Comparison of ENCODE assay signal across 17 mouse cellular contexts in genomic region chr17:88696656-88697333, GRCm38 (mm10). TPM values are rescaled to one million over a fixed set of nuclear protein-coding genes. Genes with fewer than 3 reads are reported as not detected.
DNase-seq lines count a peak whose midpoint lies in the region; ATAC-seq lines count a peak whose summit lies in the region.
"Had no signal": no experiment of that assay in that cellular context is flagged by ENCODE, and none has a peak within 500 bp of the region (broad histone marks: within the 10 kb centered on the region; RNA-seq: fewer than 3 reads in every experiment).

No protein-coding gene starts in this region.

- DNase-seq in forebrain, embryonic 10.5 days (ENCODE audit: extremely low spot score, low spot score) = no peak
- peak; percentile 17 to 29 for DNase-seq in layer of hippocampus, postnatal 14 days (ENCODE audit: low spot score in 2 of 2)
- DNase-seq in layer of hippocampus, postnatal 25 days (ENCODE audit: extremely low spot score in 1 of 2, low spot score in 1 of 2) = no peak
- peak; percentile 42 for DNase-seq in forebrain, embryonic 14.5 days (ENCODE audit: low spot score)
- DNase-seq in kidney, postnatal 36 days = no peak
- DNase-seq: adrenal gland, adult 2 months; cerebellum, adult 9-11 months; heart, postnatal 14 days; kidney, adult 2 months; liver, postnatal 0 days; spleen, adult 18-20 months had no signal

- no peak overlapping the region for H3K4me2 ChIP-seq in forebrain, embryonic 12.5 days
- H3K4me2 ChIP-seq in forebrain, embryonic 14.5 days (ENCODE audit: low read length) = 0 out of 2 replicates have a peak overlapping the region, but pooled peaks have one; percentile 18
- no peak overlapping the region for H3K4me2 ChIP-seq in midbrain, embryonic 16.5 days (ENCODE audit: low read length)

- H3K27me3 ChIP-seq in forebrain, embryonic 12.5 days = no peaks in the 10 kb centered on the region
- H3K27me3 ChIP-seq in forebrain, embryonic 10.5 days (ENCODE audit: poor library complexity, severe bottlenecking) = no peaks in the 10 kb centered on the region; the same call in 1 of the 2 replicates
- no peaks in the 10 kb centered on the region for H3K27me3 ChIP-seq in forebrain, embryonic 14.5 days (replicated peaks; ENCODE audit: control insufficient read depth, insufficient read depth, low read length)
- H3K27me3 ChIP-seq in midbrain, embryonic 16.5 days (ENCODE audit: control insufficient read depth, insufficient read depth, low read depth, low read length) = no peaks in the 10 kb centered on the region

- no peaks in the 10 kb centered on the region for H3K36me3 ChIP-seq in forebrain, embryonic 12.5 days (replicated peaks)
- no peaks in the 10 kb centered on the region for H3K36me3 ChIP-seq in forebrain, embryonic 10.5 days (replicated peaks)
- H3K36me3 ChIP-seq in forebrain, embryonic 14.5 days (ENCODE audit: control insufficient read depth, insufficient read depth, low read length) = no peaks in the 10 kb centered on the region
- H3K36me3 ChIP-seq in midbrain, embryonic 16.5 days (ENCODE audit: control insufficient read depth, insufficient read depth, low read length) = no peaks in the 10 kb centered on the region

- ATAC-seq in forebrain, embryonic 12.5 days (ENCODE audit: low FRiP score) = no peak
- ATAC-seq in forebrain, embryonic 14.5 days = peak; percentile 74
- ATAC-seq in midbrain, embryonic 16.5 days = peak; percentile 50; the same call in 1 of the 2 replicates
- ATAC-seq in cerebellum, adult (ENCODE audit: insufficient number of reproducible peaks, low FRiP score, low TSS enrichment) = no peak
- ATAC-seq: liver, postnatal 0 days had no signal

- peaks cover 9% of the 10 kb centered on the region; the same call in 1 of the 2 replicates for H3K4me1 ChIP-seq in forebrain, embryonic 12.5 days
- no peaks in the 10 kb centered on the region for H3K4me1 ChIP-seq in forebrain, embryonic 10.5 days
- peaks cover 9% of the 10 kb centered on the region; the same call in 1 of the 2 replicates for H3K4me1 ChIP-seq in forebrain, embryonic 14.5 days (ENCODE audit: control insufficient read depth, insufficient read depth, low read length)
- peaks cover 13% of the 10 kb centered on the region for H3K4me1 ChIP-seq in midbrain, embryonic 16.5 days (ENCODE audit: control insufficient read depth, insufficient read depth, low read length)

- no peak overlapping the region for H3K4me3 ChIP-seq in forebrain, embryonic 12.5 days (replicated peaks)
- no peak overlapping the region for H3K4me3 ChIP-seq in forebrain, embryonic 10.5 days
- H3K4me3 ChIP-seq in forebrain, embryonic 14.5 days (ENCODE audit: low read depth, low read length) = no peak overlapping the region
- no peak overlapping the region for H3K4me3 ChIP-seq in midbrain, embryonic 16.5 days (ENCODE audit: low read depth, low read length)

- 54% methylated on average over 9 of the region's 9 CpGs for WGBS in forebrain, embryonic 12.5 days
- WGBS in forebrain, embryonic 10.5 days = 69% methylated on average over 9 of the region's 9 CpGs
- WGBS in forebrain, embryonic 14.5 days = 41% methylated on average over 9 of the region's 9 CpGs
- WGBS in midbrain, embryonic 16.5 days = 40% methylated on average over 9 of the region's 9 CpGs

- no peak overlapping the region for H3K9ac ChIP-seq in forebrain, embryonic 12.5 days
- no peak overlapping the region for H3K9ac ChIP-seq in forebrain, embryonic 14.5 days (ENCODE audit: low read length)
- no peak overlapping the region for H3K9ac ChIP-seq in midbrain, embryonic 16.5 days (ENCODE audit: low read depth, low read length)
- H3K9ac ChIP-seq: liver, postnatal 0 days had no signal

- H3K27ac ChIP-seq in forebrain, embryonic 12.5 days = peak overlapping the region; percentile 43; the same call in 1 of the 2 replicates
- no peak overlapping the region for H3K27ac ChIP-seq in forebrain, embryonic 10.5 days
- no peak overlapping the region; the same call in 1 of the 2 replicates for H3K27ac ChIP-seq in forebrain, embryonic 14.5 days (ENCODE audit: low read depth, low read length)
- H3K27ac ChIP-seq in midbrain, embryonic 16.5 days (ENCODE audit: low read length) = peak overlapping the region; percentile 19; the same call in 1 of the 2 replicates
- H3K27ac ChIP-seq: macrophage had no signal

- no peaks in the 10 kb centered on the region for H3K9me3 ChIP-seq in forebrain, embryonic 12.5 days
- no peaks in the 10 kb centered on the region for H3K9me3 ChIP-seq in forebrain, embryonic 10.5 days
- H3K9me3 ChIP-seq in forebrain, embryonic 14.5 days (replicated peaks; ENCODE audit: control insufficient read depth, low read length) = no peaks in the 10 kb centered on the region
- no peaks in the 10 kb centered on the region for H3K9me3 ChIP-seq in midbrain, embryonic 16.5 days (replicated peaks; ENCODE audit: control insufficient read depth, low read length, poor library complexity, severe bottlenecking)

RNA-seq across cellular contexts. Expression of gene Gtf2a1l, which starts 28.3 kb away (rescaled TPM):
- not detected in 2 replicates for polyA plus RNA-seq in forebrain, embryonic 12.5 days (2016; fragmentation: Nextera tagmentation; extraction: Ambion mirVana)
- polyA plus RNA-seq in forebrain, embryonic 10.5 days (2016; fragmentation: Nextera tagmentation; extraction: Ambion mirVana) = not detected in 2 replicates
- total RNA-seq in layer of hippocampus, postnatal 14 days (2021) = not detected
- total RNA-seq in layer of hippocampus, postnatal 25 days (2021) = under 1 TPM; 0.22 to 0.49 TPM
- polyA plus RNA-seq in forebrain, embryonic 14.5 days (2014; fragmentation: Nextera tagmentation; extraction: Ambion mirVana) = 0.17 TPM in 1 of 2 replicates, not detected in the other
- polyA plus RNA-seq in midbrain, embryonic 16.5 days (2015; fragmentation: Nextera tagmentation; extraction: Ambion mirVana) = 0.39 and 0.49 TPM in 2 replicates
- total RNA-seq: heart, adult 8-10 months; heart, postnatal 14 days had no signal
- polyA plus RNA-seq: adrenal gland, adult 2 months; large intestine, adult 2 months; liver, postnatal 0 days; macrophage had no signal

Comparison
In these comparisons a context has a peak if more than half of its experiments do, and no peak if none do; other contexts are left out.
1. ATAC-seq: peak in forebrain, embryonic 14.5 days (single experiment) and midbrain, embryonic 16.5 days (single experiment); none in forebrain, embryonic 12.5 days (single experiment) and cerebellum, adult (single experiment).
2. H3K27ac ChIP-seq: peak in forebrain, embryonic 12.5 days (single experiment) and midbrain, embryonic 16.5 days (single experiment); none in forebrain, embryonic 10.5 days (single experiment) and forebrain, embryonic 14.5 days (single experiment).
3. DNase-seq: peak in layer of hippocampus, postnatal 14 days (2 of 2) and forebrain, embryonic 14.5 days (single experiment); none in forebrain, embryonic 10.5 days (single experiment), layer of hippocampus, postnatal 25 days (0 of 2) and kidney, postnatal 36 days (0 of 2).